Mouse (Mus musculus) forebrain, embryonic 10.5 days (tissue): ENCODE data around the gene Samd13. TPM values are rescaled to one million over a fixed set of nuclear protein-coding genes. Genes with fewer than 3 reads are reported as not detected.

Experiments
- DNase-seq: peaks from one replicate; pipeline ENCODE4 v3.0.0-alpha.2; 2017; ENCODE audit warnings: low spot score; ENCODE audit errors: extremely low spot score
- H3K27ac ChIP-seq: fragments of 300-500 bp; sonication (generic); 2 replicates; pipeline ENCODE4 v1.5.1; 2016; ENCODE audit warnings: mild to moderate bottlenecking
- H3K27me3 ChIP-seq: fragments of 300-500 bp; sonication (generic); 2 replicates; pipeline ENCODE4 v1.6.1; 2016; ENCODE audit warnings: mild to moderate bottlenecking; ENCODE audit not compliant: poor library complexity, severe bottlenecking
- H3K36me3 ChIP-seq: fragments of 300-500 bp; sonication (generic); replicated peaks from 2 replicates; pipeline ENCODE4 v1.6.1; 2016; ENCODE audit warnings: mild to moderate bottlenecking, moderate library complexity
- H3K4me1 ChIP-seq: fragments of 300-500 bp; sonication (generic); 2 replicates; pipeline ENCODE4 v1.6.1; 2016
- H3K4me3 ChIP-seq: fragments of 300-500 bp; sonication (generic); 2 replicates; pipeline ENCODE4 v1.5.1; 2016; ENCODE audit warnings: mild to moderate bottlenecking, moderate library complexity
- H3K9me3 ChIP-seq: fragments of 300-500 bp; sonication (generic); 2 replicates; pipeline ENCODE4 v1.6.1; 2016; ENCODE audit warnings: mild to moderate bottlenecking, moderate library complexity
- WGBS: fragments of 180-500 bp; shearing (Covaris S2); methylation state at CpG from one replicate; pipeline ENCODE4 v1.1.7; 2016; 5-methylcytosine and 5-hydroxymethylcytosine counted together
- polyA plus RNA-seq: library from polyadenylated mRNA; unstranded; fragments of >200 nt; fragmentation: Nextera tagmentation; extraction: Ambion mirVana; gene quantifications from 2 replicates; pipeline ENCODE4 v1.2.1, GENCODE M21; 2016

Gene Samd13
- polyA plus RNA-seq, 1 experiment from 2014 or later, result 0.62 TPM

GRCm38 (mm10) chr3:146602531-146602930 lies 82.9 kb downstream of the Samd13 start:
- Histone ChIP-seq H3K9me3 (no peaks in the 10 kb centered on the region), H3K36me3 (no peaks in the 10 kb centered on the region), H3K4me3 (no peak overlapping the region), H3K27ac (no peak overlapping the region), H3K4me1 (peaks cover 7% of the 10 kb centered on the region; the same call in 1 of the 2 replicates), H3K27me3 (no peaks in the 10 kb centered on the region)
- 95% methylated on average over 3 of the region's 3 CpGs for WGBS
- no peak for DNase-seq

- 0 out of 2 replicates have a peak, but pooled peaks cover 3% of the 10 kb centered on the region for H3K4me1 ChIP-seq
- H3K4me3 ChIP-seq, result no peak overlapping the region
- H3K9me3 ChIP-seq, result no peaks in the 10 kb centered on the region
- no peak overlapping the region for H3K27ac ChIP-seq
- no peaks in the 10 kb centered on the region for H3K36me3 ChIP-seq
- DNase-seq, result no peak
- WGBS, result 88% methylated on average over 2 of the region's 2 CpGs
- H3K27me3 ChIP-seq, result no peaks in the 10 kb centered on the region
Measured at GRCm38 (mm10) chr3:146601205-146601604, 84.2 kb downstream of the Samd13 start.

GRCm38 (mm10) chr3:146599198-146599900 lies 86.0 kb downstream of the Samd13 start:
- H3K27ac ChIP-seq, result no peak overlapping the region
- no peaks in the 10 kb centered on the region for H3K36me3 ChIP-seq
- 0 out of 2 replicates have a peak, but pooled peaks cover 3% of the 10 kb centered on the region for H3K4me1 ChIP-seq
- WGBS, result 92% methylated on average over 6 of the region's 6 CpGs
- H3K27me3 ChIP-seq, result no peaks in the 10 kb centered on the region
- DNase-seq, result no peak
- no peaks in the 10 kb centered on the region for H3K9me3 ChIP-seq
- H3K4me3 ChIP-seq, result no peak overlapping the region

GRCm38 (mm10) chr3:146598411-146598810 lies 87.0 kb downstream of the Samd13 start:
- 95% methylated on average over 6 of the region's 6 CpGs for WGBS
- DNase-seq, result no peak
- Histone ChIP-seq H3K36me3 (no peaks in the 10 kb centered on the region), H3K27me3 (no peaks in the 10 kb centered on the region), H3K4me3 (no peak overlapping the region), H3K27ac (no peak overlapping the region), H3K4me1 (0 out of 2 replicates have a peak, but pooled peaks cover 3% of the 10 kb centered on the region), H3K9me3 (no peaks in the 10 kb centered on the region)

- no peaks in the 10 kb centered on the region for H3K27me3 ChIP-seq
- H3K27ac ChIP-seq, result no peak overlapping the region
- 0 out of 2 replicates have a peak, but pooled peaks cover 3% of the 10 kb centered on the region for H3K4me1 ChIP-seq
- 88% methylated on average over 7 of the region's 7 CpGs for WGBS
- no peaks in the 10 kb centered on the region for H3K36me3 ChIP-seq
- DNase-seq, result no peak
- no peaks in the 10 kb centered on the region for H3K9me3 ChIP-seq
- H3K4me3 ChIP-seq, result no peak overlapping the region
Measured at GRCm38 (mm10) chr3:146596864-146597263, 88.5 kb downstream of the Samd13 start.

- no peaks in the 10 kb centered on the region for H3K9me3 ChIP-seq
- WGBS, result 92% methylated on average over 8 of the region's 8 CpGs
- H3K4me3 ChIP-seq, result no peak overlapping the region
- H3K27me3 ChIP-seq, result no peaks in the 10 kb centered on the region
- no peak overlapping the region for H3K27ac ChIP-seq
- H3K36me3 ChIP-seq, result no peaks in the 10 kb centered on the region
- no peak for DNase-seq
- 0 out of 2 replicates have a peak, but pooled peaks cover 3% of the 10 kb centered on the region for H3K4me1 ChIP-seq
Measured at GRCm38 (mm10) chr3:146596387-146596786, 89.0 kb downstream of the Samd13 start.

GRCm38 (mm10) chr3:146595440-146595839 lies 90.0 kb downstream of the Samd13 start:
- Histone ChIP-seq H3K27me3 (no peaks in the 10 kb centered on the region), H3K27ac (no peak overlapping the region), H3K4me1 (0 out of 2 replicates have a peak, but pooled peaks cover 3% of the 10 kb centered on the region), H3K36me3 (no peaks in the 10 kb centered on the region), H3K4me3 (no peak overlapping the region), H3K9me3 (no peaks in the 10 kb centered on the region)
- WGBS, result 89% methylated on average over 6 of the region's 6 CpGs
- no peak for DNase-seq

Other genes starting within 250 kb of the Samd13 start
- gene Ctbs, start 235.8 kb downstream of the Samd13 start, polyA plus RNA-seq, result 4.5 and 6.1 TPM in 2 replicates
- 5.2 and 5.6 TPM in 2 replicates for gene Spata1, start 185.8 kb downstream of the Samd13 start, polyA plus RNA-seq
- gene Gng5, start 185.8 kb downstream of the Samd13 start, polyA plus RNA-seq, result 1,224 and 1,240 TPM in 2 replicates
- gene Rpf1, start 164.2 kb downstream of the Samd13 start, polyA plus RNA-seq, result 68.2 and 70.5 TPM in 2 replicates
- not detected in 2 replicates for gene Uox, start 115.2 kb downstream of the Samd13 start, polyA plus RNA-seq
- gene Dnase2b, start 70.0 kb downstream of the Samd13 start, polyA plus RNA-seq, result not detected in 2 replicates
- not detected in 2 replicates for gene 4930503B20Rik, start 34.3 kb downstream of the Samd13 start, polyA plus RNA-seq
- 54.7 and 57.3 TPM in 2 replicates for gene Prkacb, start 127.4 kb upstream of the Samd13 start, polyA plus RNA-seq
- gene Ttll7, start 166.8 kb upstream of the Samd13 start, polyA plus RNA-seq, result 1.9 and 2.2 TPM in 2 replicates